Mouse (Mus musculus) ES-E14 (cell line): ENCODE measurements around the gene Lta. TPM values are rescaled to one million over a fixed set of nuclear protein-coding genes. Genes with fewer than 3 reads are reported as not detected.

Experiments used
- DNase-seq: peaks from one replicate; pipeline ENCODE4 v3.0.0-alpha.2; 2013; ENCODE audit warnings: low read depth, low spot score
- H3K27ac ChIP-seq: 2 replicates; pipeline ENCODE4 v1.5.1; 2012; ENCODE audit warnings: low read depth, mild to moderate bottlenecking, low read length, moderate library complexity, mixed read lengths; ENCODE audit not compliant: poor library complexity, insufficient read depth, severe bottlenecking
- H3K36me3 ChIP-seq: 2 replicates; pipeline ENCODE4 v1.6.1; 2012; ENCODE audit warnings: mild to moderate bottlenecking, low read length, moderate library complexity, mixed read lengths; ENCODE audit not compliant: control insufficient read depth, poor library complexity, insufficient read depth, severe bottlenecking
- H3K4me1 ChIP-seq, 2 experiments: fragments of 150-350 bp in 1 of 2; sonication (generic) in 1 of 2; 2 replicates each; pipeline ENCODE4 v1.6.1; 2012; ENCODE audit warnings: low read length in 2 of 2, mild to moderate bottlenecking in 1 of 2, mixed read lengths in 1 of 2; ENCODE audit not compliant: control insufficient read depth in 2 of 2, insufficient read depth in 2 of 2, poor library complexity in 1 of 2
- H3K4me3 ChIP-seq, 2 experiments: fragments of 150-350 bp in 1 of 2; sonication (generic) in 1 of 2; 2 replicates each; pipeline ENCODE4 v1.5.1; 2012; ENCODE audit warnings: low read length in 2 of 2, low read depth in 1 of 2, mild to moderate bottlenecking in 1 of 2, mixed read lengths in 1 of 2; ENCODE audit not compliant: insufficient read depth in 1 of 2, poor library complexity in 1 of 2, severe bottlenecking in 1 of 2
- H3K9ac ChIP-seq: 2 replicates; pipeline ENCODE4 v1.6.1; 2012; ENCODE audit warnings: low read depth, mild to moderate bottlenecking, low read length, mixed read lengths; ENCODE audit not compliant: poor library complexity, insufficient read depth, severe bottlenecking
- H3K9me3 ChIP-seq: fragments of 150-350 bp; sonication (generic); 2 replicates; pipeline ENCODE4 v1.6.1; 2012; ENCODE audit warnings: low read depth, mild to moderate bottlenecking, low read length; ENCODE audit not compliant: control insufficient read depth, insufficient read depth
- CHD2 ChIP-seq: IDR thresholded peaks from 2 replicates; pipeline ENCODE4 v1.6.1; 2014; ENCODE audit warnings: mild to moderate bottlenecking, low read depth, low read length, inconsistent platforms
- HCFC1 ChIP-seq: IDR thresholded peaks from 2 replicates; pipeline ENCODE4 v1.6.1; 2012; ENCODE audit warnings: low read length, inconsistent platforms, borderline replicate concordance; ENCODE audit not compliant: insufficient read depth
- MAFK ChIP-seq: IDR thresholded peaks from 2 replicates; pipeline ENCODE4 v1.6.1; 2014; ENCODE audit warnings: mild to moderate bottlenecking, low read depth, low read length, inconsistent platforms; ENCODE audit not compliant: insufficient read depth
- ZC3H11A ChIP-seq: IDR thresholded peaks from 2 replicates; pipeline ENCODE4 v1.6.1; 2012; ENCODE audit warnings: low read depth, mild to moderate bottlenecking, inconsistent platforms, low read length, borderline replicate concordance
- ZNF384 ChIP-seq: IDR thresholded peaks from 2 replicates; pipeline ENCODE4 v1.6.1; 2012; ENCODE audit warnings: low read depth, low read length, inconsistent platforms
- in situ Hi-C, 2 experiments: fragments of 600-800 bp; cut with MboI; formaldehyde crosslinking; loops; one replicate each; pipeline ENCODE4 v1.15.1; 2025; ENCODE audit warnings: low sequenced_read_pairs in 2 of 2, inconsistent platforms in 1 of 2; ENCODE audit not compliant: unreplicated experiment in 2 of 2
- total RNA-seq: library from RNA; depleted of rRNA; stranded (reverse); fragments of 300-350 nt; gene quantifications from 2 replicates; pipeline ENCODE4 v1.2.3, GENCODE M21; 2012

Gene Lta
- total RNA-seq, 1 experiment, result 0.13 TPM

DNA sequence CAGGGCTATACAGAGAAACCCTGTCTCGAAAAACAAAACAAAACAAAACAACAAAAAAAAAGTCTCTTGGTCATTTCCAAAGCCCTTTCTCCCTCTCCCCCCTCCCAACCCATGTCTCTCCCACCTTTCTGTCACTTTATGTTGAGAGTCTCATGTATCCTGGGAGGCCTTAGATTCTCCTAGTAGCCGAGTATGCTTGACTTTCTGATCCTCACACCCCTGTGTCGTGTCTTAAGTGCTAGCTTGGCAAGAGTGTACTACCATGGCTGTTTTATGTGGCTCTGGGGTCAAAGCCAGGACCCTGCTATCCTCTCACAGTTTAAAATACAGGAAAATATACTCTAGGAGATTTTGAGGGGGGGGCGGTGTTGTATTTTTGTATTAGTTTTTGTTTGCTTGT is 17.8 kb downstream of the Lta start:
- Histone ChIP-seq H3K4me3 (no peak overlapping the region), H3K9ac (no peak overlapping the region), H3K27ac (peak overlapping the region; percentile 91; the same call in 1 of the 2 replicates), H3K4me1 (peaks cover 7 to 33% of the 10 kb centered on the region in 2 experiments), H3K9me3 (no peaks in the 10 kb centered on the region), H3K36me3 (no peaks in the 10 kb centered on the region)
- DNase-seq, result no peak
- TF ChIP-seq ZC3H11A (no peak), CHD2 (no peak), ZNF384 (no peak), HCFC1 (no peak), MAFK (no peak)
- in situ Hi-C loops, result no loop called here

DNA sequence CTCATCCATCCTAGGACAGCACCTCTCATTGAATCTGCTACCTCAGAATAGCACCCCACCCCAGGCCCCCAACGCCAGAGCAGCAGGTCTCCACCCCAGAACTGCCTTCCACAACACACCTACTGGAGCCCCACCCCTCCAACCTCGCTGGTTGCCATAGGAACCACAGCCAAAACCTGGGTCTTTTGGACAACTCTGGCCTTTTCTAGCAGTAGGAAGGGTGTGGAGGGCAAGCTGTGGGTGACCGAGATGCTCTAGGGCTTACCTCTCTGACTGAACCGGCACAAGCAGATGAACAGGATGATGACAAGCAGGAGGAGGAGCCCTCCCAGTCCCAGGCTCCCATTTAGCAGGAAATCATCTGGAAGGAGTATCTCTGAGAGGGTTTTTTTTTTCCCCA is 18.5 kb downstream of the Lta start:
- H3K9me3 ChIP-seq, result no peaks in the 10 kb centered on the region
- peaks cover 7 to 33% of the 10 kb centered on the region in 2 experiments for H3K4me1 ChIP-seq
- no peaks in the 10 kb centered on the region for H3K36me3 ChIP-seq
- peak overlapping the region; percentile 91 for H3K27ac ChIP-seq
- peak; percentile 88 for DNase-seq
- TF ChIP-seq HCFC1 (no peak), ZNF384 (0 out of 2 replicates have a peak, but pooled peaks have one; percentile 3)
- in situ Hi-C loops, result no loop called here
- H3K4me3 ChIP-seq, result peak overlapping the region; percentile 36 to 37
- H3K9ac ChIP-seq, result no peak overlapping the region

DNA sequence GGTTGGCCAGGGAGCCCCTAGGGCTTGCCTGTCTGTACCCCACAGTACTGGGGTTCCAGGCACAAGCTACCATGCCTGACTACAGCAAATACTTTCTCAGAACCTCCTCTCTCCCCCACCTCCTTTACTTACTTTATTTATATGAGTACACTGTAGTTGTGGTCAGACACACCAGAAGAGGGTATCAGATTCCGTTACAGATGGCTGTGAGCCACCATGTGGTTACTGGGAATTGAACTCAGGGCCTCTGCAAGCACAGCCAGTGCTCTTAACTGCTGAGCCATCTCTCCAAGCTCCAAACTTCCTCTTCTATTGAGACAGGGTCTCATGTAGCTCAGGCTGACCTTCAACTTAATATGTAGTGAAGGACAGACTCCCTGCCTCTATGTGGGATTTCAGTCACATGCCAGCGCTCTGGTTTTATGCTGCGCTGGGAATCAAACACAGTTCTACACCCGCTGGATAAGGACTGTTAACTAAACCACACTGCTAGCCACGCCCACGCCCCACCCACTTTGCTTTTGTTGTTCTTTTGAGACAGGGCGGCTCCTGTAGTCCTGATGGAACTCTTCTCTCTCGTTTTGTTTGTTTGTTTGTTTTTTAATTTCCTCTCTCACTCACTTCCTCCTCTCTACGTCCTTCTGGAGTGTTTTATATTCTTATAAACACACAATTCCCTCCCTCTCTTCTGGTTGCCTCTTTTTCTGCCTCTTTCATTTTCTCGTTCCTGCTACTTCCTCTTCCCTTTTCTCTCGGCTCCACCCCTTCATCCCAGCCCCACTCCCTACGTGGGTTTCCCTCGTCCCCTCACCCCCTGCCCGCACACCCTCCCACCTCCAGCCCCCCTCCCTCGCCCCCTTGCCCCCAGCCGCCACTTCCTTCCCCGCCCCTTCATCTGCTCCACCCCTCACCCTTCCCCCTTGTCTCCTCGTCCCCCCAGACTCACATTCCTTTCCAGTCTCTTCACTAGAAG is 19.2 kb downstream of the Lta start:
- in situ Hi-C loops, result no loop called here
- H3K27ac ChIP-seq, result peak overlapping the region; percentile 91
- H3K36me3 ChIP-seq, result no peaks in the 10 kb centered on the region
- peaks cover 7 to 33% of the 10 kb centered on the region in 2 experiments for H3K4me1 ChIP-seq
- H3K4me3 ChIP-seq, result peak overlapping the region; percentile 37 to 82
- no peaks in the 10 kb centered on the region for H3K9me3 ChIP-seq
- H3K9ac ChIP-seq, result no peak overlapping the region; the same call in 1 of the 2 replicates
- TF ChIP-seq ZC3H11A (no peak), HCFC1 (no peak), ZNF384 (no peak)
- peak; percentile 98 for DNase-seq

DNA sequence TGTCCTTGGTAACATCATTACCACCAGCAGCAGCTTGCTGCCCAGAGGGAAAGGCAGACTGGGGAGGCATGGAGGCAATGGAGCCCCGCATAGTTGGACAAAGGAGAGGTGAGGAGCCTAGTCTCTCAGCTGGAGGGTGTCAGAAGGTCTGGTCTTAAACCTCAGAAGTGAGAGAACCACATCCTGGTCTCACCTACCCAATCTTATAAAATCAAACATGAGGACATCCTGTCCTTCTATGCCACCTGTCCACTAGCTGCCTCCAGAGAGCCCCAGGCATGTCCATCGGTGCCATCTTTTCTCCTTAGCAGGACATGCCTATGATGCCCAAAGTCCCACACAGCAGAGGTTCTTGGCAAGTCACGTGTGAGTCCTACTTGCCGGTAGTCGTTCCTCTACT is 25.1 kb downstream of the Lta start:
- no peak overlapping the region for H3K9ac ChIP-seq
- DNase-seq, result no peak
- no peaks in the 10 kb centered on the region for H3K9me3 ChIP-seq
- TF ChIP-seq MAFK, result no peak
- TF ChIP-seq ZNF384, result no peak
- TF ChIP-seq CHD2, result no peak
- no peak for TF ChIP-seq HCFC1
- no peak for TF ChIP-seq ZC3H11A
- no peak overlapping the region for H3K4me3 ChIP-seq
- H3K4me1 ChIP-seq, result peaks cover 0 to 9% of the 10 kb centered on the region in 2 experiments; a peak in 1 of 4 replicates
- H3K36me3 ChIP-seq, result no peaks in the 10 kb centered on the region
- in situ Hi-C loops, result no loop called here
- H3K27ac ChIP-seq, result no peak overlapping the region

DNA sequence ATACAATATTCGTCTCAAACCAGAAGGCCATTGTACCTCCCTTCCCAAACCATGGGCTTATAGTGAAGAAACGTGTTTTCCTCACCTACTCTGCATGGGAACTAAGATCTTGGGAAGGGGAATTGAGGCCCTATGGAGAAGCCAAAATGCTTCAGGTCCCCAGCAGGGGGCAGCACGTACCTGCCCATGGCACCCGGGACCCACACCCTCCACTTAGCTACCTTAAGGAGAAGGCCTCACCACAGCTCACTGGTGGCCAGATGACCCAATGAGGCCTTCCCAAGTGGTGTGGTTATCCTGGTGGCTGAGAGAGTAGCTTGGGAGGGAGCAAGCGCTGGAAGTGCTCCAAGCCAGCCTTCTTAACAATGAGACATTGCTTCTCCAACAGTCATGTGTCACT is 26.6 kb downstream of the Lta start:
- H3K4me1 ChIP-seq, result peaks cover 0 to 2% of the 10 kb centered on the region in 2 experiments; a peak in 1 of 4 replicates
- H3K9me3 ChIP-seq, result no peaks in the 10 kb centered on the region
- in situ Hi-C loops, result no loop called here
- H3K4me3 ChIP-seq, result no peak overlapping the region
- no peak overlapping the region for H3K27ac ChIP-seq
- no peak overlapping the region for H3K9ac ChIP-seq
- TF ChIP-seq ZC3H11A, result 0 out of 2 replicates have a peak, but pooled peaks have one; percentile 11
- no peak for TF ChIP-seq CHD2
- no peaks in the 10 kb centered on the region for H3K36me3 ChIP-seq
- DNase-seq, result no peak
